Mouse (Mus musculus) thymus, postnatal 36 days (tissue): ENCODE data around the gene Foxp1.

Source experiments
- DNase-seq, 2 experiments: peaks; one replicate each; pipeline ENCODE4 v3.0.0; 2022; ENCODE audit warnings: mixed read lengths in 2 of 2

Gene Foxp1

GRCm38 (mm10) chr6:99322132-99322904 lies 200.2 kb downstream of the Foxp1 start:
- no peak for DNase-seq

DNA sequence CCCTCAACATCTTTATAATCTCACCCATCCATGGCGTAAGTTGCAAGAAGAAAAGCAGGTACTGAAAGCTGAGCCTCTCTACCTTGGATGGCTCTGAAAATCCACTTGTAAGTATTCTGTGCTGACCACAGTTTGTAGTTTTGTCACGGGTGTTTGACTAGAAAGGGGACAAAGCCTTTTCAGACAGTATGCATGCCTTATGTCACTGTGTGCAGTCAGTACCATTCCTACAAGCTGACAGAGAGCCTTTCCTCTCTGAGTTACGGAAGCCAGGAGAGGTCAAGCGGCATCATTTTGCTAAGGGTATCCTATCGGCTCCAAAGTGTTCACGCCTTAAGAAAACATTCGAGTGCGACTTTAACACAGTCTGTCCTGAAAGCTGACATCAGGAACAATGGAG lies 202.1 kb downstream of the Foxp1 start:
- DNase-seq, result no peak

DNA sequence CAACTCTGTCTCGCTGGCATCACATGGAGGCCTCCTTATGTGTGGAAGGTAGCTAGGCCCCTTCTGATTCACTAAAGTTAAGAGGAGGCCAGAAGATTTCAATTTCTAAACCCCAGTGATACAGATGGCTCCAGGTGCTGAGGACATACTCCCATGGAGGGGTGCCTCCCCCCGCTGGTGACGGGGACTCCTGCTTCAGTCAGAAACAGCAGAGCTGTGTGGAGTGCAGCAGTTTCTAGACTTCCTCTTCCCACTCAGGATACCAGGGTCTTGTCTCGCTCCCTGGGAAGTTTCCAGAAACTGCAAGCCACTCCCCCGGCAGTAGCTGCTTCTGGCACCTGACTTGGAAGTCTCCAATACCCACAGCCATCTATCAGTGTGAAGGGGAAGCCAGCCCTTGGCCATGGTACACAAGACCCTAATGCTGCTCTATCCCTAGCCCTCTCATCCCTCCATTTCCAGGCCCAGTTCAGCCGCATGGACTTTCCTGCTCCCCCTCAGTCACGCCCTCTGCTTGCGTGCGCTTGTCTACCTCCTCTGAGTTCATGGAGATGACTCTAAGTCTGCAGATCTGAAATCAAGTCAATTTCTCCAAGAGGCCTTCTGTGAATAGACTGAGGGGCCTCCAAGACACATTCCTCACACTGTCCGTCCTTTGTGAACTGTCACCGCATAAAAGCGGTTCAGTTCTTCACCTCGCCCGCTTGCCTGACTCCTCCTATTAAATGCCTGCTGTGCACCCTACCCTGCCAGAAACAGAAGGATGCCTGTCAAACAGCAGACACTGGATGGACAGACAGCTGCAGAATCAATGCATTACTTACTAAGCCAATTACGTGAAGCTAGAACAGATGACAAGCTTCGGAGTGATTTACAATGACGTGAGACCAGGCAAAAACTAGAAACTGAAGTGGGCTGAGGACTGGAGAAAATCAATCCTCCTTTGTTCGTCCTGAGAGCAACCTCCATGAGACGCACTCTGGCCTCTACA lies 202.8 kb downstream of the Foxp1 start:
- DNase-seq, result peak in 1 of 2 experiments; percentile 52

GRCm38 (mm10) chr6:99314746-99315145 lies 207.8 kb downstream of the Foxp1 start:
- no peak for DNase-seq

- DNase-seq, result no peak
Measured at GRCm38 (mm10) chr6:99310529-99310928, 212.0 kb downstream of the Foxp1 start.

GRCm38 (mm10) chr6:99310171-99310500 lies 212.4 kb downstream of the Foxp1 start:
- no peak for DNase-seq

DNA sequence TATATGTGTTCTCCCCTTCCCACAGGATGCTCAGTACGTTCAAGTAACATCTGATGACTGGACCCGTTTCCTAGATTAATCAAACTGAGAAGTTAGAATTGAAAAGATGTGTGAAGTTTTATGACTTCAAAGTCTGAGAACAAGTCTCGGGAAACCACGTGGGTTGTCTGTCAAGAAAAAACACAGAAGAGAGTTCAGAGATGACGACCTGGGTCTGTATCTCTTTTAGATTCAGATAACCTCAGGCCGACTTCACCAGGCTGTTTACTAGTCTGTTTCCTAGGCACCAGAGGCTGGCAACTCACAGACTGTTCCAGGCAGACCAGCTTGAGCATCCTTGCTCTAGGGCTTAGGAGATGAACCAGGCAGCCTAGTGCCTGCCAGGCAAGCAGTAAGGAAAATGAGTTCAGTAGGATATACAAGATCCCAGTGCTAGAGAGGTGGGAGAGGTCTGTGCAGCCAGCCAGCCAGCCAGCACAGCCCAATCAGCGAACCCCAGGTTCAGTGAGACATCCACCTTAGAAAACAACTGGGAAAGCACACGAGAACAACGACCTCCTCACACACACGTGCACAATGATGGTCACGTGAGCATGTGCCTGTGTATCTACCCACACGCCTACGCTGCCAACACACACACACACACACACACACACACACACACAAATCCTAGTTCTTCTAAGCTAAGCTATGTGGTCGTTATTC lies 212.9 kb downstream of the Foxp1 start:
- DNase-seq, result no peak

- DNase-seq, result no peak
Measured at GRCm38 (mm10) chr6:99305751-99306150, 216.8 kb downstream of the Foxp1 start.

DNA sequence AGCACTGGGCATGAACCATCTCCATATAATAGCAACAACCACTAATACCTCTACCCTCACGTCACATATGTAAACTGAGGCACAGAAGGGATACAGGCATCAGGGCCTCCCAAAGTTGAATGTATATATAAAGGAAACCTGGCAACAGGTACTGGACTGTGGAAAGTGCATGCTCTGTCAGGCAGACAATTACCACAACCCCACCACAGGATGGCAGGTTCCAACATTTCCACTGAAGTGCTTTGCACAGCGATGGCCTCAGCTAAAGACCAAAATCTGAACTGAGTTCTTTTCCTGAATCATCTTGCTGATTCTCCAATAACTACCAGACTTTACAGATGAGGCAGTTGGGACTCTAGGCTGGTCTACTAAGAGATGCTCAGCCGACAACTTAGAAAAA lies 217.3 kb downstream of the Foxp1 start:
- no peak for DNase-seq

DNA sequence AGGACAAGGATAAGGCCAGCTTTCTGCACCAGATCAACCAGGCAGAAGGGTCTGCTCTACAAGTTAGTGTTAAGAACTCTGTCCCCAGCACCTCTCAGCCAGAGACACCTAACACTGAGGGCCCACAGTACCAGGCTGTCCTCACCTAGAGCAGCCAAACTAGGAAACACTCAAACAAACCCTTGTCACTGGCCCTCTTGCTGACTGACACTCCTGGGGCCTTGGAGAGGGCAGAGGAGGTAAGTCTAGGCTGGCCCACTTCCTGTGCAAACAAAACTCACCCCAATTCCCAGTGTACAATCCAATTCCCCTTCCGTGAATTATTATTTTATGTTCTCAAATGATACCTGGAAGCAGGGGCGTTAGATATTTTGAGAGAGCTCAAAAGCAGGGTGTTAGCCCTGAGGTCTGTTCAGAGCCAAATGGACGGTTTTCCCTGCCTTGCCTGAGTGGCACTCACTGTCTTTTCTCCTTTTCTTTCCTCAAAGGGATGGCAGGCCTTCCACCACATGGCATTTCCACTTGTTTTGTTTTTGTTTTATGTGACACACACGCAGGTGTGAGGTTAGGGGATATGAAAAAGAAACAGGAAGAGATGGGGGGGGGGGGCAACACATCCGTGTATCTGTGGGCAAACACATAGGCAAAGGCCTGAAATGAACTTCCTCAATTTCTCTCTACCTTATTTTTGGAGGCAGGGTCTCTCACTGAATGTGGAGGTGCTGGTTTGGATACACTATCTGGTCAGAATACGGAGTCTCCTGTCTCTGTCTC lies 219.7 kb downstream of the Foxp1 start:
- DNase-seq, result peak in 1 of 2 experiments; percentile 39

- no peak for DNase-seq
Measured at GRCm38 (mm10) chr6:99301923-99302322, 220.6 kb downstream of the Foxp1 start.

DNA sequence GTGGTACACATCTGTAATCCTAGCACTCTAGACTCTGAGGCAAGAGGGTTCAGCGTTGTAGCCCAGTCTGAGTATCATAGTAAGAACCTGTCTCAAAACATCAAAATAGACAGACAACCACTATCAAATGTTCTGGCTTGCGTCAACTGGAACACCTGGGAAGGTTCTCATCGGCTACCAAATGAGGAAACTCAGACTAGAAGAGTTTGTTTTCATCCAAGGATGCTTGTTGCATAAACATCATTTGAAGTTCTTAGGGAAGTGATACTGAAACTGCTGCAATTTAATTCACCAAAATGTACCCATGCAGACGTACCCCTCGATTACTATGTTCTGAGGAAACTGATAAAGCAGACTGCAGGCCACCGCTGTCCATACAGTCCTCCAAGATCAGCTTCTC lies 222.3 kb downstream of the Foxp1 start:
- DNase-seq, result no peak

- no peak for DNase-seq
Measured at GRCm38 (mm10) chr6:99299196-99299595, 223.3 kb downstream of the Foxp1 start.

DNA sequence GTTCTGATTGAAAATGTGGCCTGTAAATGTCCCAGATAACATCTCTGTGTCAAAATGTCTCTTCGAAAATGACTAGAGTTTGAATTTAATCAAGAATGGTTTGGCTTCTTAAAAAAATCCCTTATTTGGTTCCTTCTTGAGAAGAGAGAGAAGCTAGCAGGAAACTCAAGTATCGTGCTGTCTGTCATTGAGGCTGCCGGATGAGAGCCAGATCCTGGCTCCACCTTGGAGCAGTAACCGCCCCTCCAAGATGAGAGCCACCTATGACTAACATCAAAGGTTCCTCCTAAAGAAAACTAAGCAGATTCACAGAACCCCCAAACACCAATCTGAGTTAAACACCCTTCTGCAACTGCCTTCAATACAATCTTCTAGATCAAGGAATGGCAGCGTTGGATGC lies 225.0 kb downstream of the Foxp1 start:
- DNase-seq, result no peak

DNA sequence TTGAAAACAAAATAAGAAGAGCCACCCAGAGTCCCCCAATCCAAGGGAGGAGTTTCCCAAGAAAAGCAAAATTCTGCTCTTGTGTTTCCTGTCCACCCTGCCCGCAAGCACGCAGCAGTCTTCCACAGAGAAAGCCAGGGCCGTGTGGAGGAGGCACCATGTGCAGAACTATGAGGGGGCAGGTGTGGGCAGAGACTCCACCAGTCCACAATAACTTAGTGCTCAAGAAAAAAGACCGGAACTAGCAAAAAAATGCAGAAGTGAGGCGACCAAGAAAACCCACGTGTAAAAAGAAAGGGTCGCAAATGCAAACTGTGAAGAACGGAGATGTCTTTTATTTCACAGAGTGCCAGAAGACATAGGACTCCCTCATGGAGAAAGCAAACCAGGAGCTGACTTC lies 227.0 kb downstream of the Foxp1 start:
- no peak for DNase-seq

DNA sequence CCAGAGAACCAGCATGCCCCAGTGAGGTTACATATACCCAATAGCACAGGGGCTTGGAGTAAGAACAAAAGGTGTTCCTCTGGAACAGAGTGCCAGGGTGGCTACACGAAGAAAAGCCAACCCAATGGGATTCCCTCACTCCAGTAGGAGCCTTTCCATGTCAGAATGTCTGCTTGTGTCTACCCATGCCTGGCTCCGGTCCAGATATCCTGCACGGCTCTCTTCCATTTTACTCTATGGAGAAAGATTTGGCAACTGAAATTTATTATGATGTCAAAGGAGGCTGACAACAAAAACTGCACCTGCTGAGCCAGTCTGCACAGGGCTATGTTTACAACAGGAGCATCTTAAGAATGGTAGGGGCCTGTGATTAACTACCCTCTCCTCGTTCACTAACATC lies 233.3 kb downstream of the Foxp1 start:
- no peak for DNase-seq

GRCm38 (mm10) chr6:99285026-99285425 lies 237.5 kb downstream of the Foxp1 start:
- DNase-seq, result no peak

DNA sequence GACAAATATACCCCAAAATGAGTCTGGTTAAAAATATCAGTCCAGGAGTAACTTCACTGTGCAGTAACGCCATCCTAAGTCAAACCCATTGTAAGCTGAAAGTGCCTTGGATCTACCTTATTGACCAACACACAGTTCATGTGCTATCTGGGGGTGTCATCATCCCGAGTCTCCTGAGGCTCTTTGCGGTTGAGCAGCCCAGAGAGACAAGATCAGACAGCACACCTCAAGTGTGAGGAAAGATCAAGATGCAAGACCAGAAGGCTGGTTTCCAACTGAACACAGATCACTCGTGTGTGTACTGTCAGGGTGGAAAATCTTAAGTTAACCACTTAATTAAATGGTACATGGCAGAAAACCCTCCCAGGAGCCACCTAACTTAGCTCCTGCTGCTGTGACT lies 238.5 kb downstream of the Foxp1 start:
- no peak for DNase-seq

DNA sequence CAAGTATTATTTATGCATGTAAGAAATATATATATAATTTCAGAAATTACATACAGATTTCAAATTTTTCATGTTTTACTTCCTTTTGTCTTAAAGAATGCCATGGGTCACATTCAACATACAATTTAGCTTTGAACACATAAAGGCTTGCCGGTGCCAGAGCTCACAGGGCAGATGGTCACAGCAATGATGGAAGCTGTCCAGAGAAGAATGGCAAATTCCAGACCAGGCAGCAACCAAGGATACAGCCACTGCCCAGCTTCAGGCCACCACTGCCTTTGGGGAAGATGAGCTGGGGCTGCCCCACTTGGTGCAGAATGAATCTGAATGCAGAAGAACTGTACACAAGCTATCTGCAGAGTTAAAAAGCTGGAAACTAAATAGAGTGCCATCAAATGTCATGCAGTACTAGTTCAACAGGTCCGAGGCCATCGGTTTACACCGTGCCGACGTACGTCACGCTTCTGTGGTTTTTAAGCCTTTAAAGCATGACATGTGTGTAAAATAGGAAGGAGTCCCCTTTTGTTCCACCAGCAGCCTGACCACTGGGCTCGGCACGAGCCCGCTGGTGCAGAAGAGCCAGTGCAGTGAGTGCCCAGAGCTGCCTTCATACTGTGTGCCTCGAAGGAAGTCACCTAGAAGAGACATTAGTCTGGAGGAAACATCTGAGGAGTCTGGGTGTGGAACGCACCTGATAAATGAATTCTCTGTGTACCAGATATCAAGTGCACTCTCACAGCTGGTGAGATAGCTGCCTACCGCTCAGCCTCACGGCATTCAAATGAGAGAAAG lies 239.5 kb downstream of the Foxp1 start:
- peak in 1 of 2 experiments; percentile 34 for DNase-seq

- DNase-seq, result no peak
Measured at GRCm38 (mm10) chr6:99281433-99281832, 241.1 kb downstream of the Foxp1 start.

- no peak for DNase-seq
Measured at GRCm38 (mm10) chr6:99280619-99281018, 241.9 kb downstream of the Foxp1 start.

DNA sequence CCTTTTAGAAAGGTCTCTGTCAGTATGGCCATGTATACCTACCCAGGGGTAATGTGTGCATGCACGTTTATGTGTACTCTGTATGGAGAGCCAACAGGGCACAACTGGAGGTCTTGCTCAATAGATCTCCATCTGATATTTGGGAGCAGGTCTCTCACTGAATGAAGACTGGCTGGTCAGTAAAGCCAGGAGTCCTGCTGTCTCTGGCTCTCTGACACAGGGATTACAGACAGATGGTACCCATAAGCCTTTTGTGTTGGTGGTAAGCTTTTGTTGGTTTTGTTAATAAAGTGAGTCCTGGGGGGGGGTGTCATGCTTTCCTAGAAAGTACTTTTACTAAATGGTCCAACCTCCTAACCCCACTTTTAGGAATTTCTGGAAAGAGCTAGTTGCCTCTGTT lies 245.3 kb downstream of the Foxp1 start:
- DNase-seq, result no peak
